Mouse (Mus musculus) T-helper 2 cell (primary cell): ENCODE measurements around the gene Cmip.

Experiments used
- in situ Hi-C: fragments of 300-600 bp; cut with MboI, MseI; formaldehyde crosslinking; loops from one replicate; pipeline ENCODE4 v1.15.1; 2025; ENCODE audit warnings: high pct_unique_total_duplicates

The Cmip gene

DNA sequence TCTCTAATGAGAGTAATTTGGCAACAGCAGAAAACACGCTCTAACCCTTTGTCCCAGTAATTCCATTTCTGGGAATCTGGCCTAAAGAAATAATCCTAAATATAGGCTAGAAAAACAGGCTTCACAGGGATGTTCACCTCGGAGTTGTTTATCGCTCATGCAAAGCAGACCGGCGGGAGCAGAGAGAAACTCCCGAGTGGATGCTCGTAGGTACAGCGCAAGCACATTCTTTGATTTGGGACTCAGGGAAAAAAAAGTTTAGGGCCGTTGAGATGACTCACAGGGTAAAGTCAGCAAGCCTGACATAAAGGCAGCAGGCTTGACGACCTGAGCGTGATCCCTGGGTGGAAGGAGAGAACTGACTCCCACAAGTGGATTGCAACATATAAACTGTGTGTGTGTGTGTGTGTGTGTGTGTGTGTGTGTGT is 116.2 kb downstream of the Cmip start:
- in situ Hi-C loops = no loop called here

DNA sequence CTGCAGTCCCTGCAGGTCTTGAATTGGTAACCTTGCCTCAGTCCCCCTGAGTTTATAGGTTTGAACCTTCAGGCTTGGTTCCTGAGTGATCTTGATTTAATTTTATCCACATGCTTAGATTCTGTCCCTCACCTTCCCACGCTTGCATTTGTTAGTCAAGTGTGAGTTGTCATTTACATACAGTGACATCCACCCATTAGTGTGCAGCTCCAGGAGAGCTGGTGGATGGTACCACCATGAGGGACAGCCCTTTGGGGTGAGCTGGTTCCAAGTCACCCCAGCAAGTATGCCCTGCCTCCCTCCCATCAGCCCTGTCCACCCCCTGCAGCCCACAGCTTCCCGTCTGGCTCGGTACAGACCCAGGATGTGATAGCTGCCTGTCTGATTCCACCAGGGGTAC is 117.2 kb downstream of the Cmip start:
- in situ Hi-C loops = no loop called here

DNA sequence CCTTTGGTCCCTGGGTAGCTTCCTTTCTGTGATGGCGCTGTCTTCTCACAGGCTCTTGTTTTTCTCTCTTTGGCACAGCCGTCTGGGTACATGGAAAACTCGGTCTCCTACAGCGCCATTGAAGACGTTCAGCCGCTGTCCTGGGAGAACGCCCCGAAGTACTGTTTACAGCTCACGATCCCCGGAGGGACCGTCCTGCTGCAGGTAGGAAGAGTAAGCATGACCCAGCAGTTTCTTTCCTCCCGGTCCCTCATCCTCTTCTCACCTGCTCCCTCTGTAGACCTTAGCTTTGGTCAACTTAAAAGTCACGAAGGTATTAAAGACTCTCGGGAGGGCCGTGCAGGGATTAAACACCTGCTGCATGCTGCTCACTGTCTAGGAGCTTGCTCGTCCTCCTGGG is 120.1 kb downstream of the Cmip start:
- in situ Hi-C loops = loop anchor here (25.0 kb wide), 1 partner anchor 1435 kb away; no protein-coding TSS in a partner anchor

DNA sequence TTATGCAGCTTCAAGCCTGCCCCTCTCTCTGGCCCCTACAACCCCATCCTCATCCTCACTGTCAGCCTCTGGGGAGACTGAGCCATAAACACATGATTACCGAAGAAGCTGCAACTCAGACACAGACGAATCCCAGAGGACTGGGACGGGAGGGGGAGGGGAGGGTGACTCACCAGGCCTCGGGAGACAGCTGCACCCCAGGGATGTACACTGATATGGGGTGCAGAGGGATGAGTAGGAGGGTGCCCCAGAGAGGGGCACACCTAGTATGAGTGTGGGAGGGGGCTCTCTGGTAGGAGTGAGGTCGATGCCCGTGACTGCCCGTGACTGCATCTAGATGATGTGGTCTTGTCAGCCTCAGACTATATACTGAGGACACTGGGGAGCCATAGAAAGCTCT is 121.8 kb downstream of the Cmip start:
- in situ Hi-C loops = loop anchor here (25.0 kb wide), 1 partner anchor 1434 kb away; no protein-coding TSS in a partner anchor

DNA sequence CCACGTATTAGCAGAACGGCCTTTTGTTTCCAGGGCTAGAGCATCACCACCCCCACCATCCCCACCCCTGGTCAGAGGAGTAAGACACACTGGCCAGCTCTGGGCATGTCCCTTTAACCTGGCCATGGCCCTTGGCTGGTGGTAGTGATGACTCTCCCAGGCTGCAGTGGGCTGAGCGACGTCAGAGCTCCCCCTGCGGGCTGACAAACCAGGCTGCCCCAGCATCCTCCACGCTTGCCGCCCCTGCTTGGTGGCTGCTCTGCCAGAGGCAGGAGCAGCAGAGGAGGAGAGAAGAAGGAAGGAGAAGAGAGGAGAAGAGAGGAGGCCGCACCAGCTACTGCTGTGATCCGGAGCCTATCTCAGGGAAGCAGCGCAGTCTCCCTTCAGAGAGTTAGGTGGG is 122.3 kb downstream of the Cmip start:
- in situ Hi-C loops = loop anchor here (25.0 kb wide), 1 partner anchor 1433 kb away; no protein-coding TSS in a partner anchor

DNA sequence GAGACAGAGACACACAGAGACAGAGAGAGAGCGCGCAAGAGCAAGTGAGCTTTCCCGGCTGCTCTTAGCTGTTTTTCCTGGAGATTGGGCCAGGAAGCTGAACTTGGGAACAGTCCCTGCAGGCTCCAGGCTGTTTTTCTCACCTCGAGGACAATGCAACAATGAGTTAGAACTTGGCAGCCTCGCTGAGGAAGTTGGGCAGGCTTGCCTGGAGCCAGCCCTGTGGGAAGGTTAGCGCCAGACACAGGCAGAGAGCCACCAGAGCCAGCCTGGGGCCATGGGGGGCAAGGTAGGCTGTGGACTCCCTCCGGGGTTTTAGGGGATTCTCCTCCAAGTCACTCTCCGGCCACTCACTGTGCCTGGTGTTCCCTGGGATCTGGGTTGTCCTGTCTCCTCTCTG is 123.9 kb downstream of the Cmip start:
- in situ Hi-C loops = loop anchor here (25.0 kb wide), 1 partner anchor 1432 kb away; no protein-coding TSS in a partner anchor

DNA sequence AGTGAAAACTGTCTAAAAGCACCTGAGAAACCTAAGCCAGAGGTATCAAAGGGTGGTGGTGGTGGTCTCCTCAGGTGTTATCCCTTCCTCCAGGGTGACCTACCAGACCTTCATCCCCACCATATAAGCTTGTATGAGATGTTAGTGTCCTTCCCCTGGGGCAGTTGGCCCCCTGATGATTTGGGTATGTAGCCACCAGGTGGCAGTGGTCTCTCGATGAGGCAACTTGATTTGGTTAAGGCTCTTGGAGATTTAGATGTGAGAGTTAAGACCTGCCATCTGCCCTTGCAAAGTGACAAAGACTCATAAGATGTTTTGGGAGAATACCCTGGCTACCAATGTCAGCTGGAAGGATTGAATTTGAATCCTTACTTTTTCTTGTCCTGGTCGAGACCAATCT is 129.3 kb downstream of the Cmip start:
- in situ Hi-C loops = loop anchor here (25.0 kb wide), 1 partner anchor 1426 kb away; no protein-coding TSS in a partner anchor

DNA sequence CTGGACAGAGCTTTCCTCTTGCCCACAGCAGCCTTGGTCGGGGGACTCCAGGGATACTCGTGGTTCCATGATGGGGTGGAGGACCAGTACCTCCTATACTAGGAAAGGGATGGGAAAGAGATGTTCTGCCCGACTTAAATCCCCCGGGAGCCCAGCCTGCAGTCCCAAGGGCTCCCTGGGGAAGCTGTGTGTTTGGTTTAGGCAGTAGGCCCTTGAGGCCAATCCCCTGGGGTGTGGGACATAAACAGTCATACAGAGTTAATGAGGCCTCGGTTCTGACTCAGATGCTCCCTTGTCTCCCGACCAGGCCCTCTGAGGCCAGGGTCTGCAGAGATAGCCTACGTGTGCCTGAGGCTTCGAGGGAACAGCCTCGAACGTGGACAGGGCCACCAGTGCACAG is 130.8 kb downstream of the Cmip start:
- in situ Hi-C loops = loop anchor here (25.0 kb wide), 1 partner anchor 1425 kb away; no protein-coding TSS in a partner anchor

DNA sequence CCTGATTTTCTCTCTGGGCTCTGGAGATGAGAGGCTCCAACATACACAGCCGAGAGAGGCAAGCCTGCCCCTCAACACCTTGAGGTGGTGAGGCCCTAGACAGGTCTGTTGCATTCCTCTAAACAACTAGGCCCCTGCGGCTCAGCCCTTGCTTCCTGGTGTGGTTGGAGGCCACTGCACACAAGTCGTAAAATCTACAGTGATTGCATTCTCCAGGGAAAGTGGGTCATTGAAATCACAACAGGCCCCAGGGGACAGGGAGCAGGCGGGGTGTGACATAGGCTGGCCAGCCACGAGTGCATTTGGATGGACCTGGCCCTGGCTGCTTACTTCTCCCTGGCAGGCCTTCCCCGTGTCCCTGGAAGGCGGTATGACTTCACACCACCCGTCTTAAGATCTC is 131.5 kb downstream of the Cmip start:
- in situ Hi-C loops = loop anchor here (25.0 kb wide), 1 partner anchor 1424 kb away; no protein-coding TSS in a partner anchor

DNA sequence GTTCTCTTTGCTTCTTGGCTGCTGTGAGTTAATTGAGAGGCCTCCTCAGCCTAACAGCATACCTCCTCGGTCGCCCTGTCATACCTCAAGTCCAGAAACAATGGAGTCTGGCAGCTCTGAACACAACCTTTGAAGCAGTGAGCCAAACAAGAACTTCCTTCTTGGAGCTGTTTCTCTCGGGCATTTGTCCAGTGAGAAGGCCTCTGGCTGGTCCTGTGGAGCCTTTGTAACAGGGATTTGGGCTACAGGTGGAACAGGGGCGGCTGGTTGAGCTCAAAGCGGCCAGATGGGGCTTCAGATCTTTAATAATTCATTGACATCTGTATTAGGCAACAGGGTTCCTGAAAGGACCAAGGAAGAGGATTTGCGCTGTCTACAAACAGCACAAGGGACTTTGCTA is 137.0 kb downstream of the Cmip start:
- in situ Hi-C loops = loop anchor here (25.0 kb wide), 1 partner anchor 1418 kb away; no protein-coding TSS in a partner anchor

DNA sequence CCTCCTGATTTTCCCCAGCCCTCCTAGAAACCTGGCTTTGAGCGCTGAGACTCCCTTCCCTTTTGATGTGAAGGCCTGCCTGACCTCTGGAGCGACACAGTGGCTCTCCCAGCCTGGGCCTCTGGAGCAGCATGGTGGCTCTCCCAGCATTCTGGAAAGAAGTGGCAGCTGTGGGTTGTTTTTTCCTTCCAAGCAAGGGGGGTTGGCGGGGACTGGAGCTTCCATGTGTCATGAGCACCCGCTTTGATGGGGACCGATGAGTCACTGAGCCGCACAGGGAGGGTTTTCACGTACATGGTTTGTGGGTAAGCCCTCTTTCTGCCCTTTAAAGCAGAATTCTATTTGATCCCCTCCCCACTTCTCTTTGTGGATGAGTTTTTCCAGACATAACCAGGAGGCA is 138.2 kb downstream of the Cmip start:
- in situ Hi-C loops = loop anchor here (25.0 kb wide), 1 partner anchor 1417 kb away; no protein-coding TSS in a partner anchor

DNA sequence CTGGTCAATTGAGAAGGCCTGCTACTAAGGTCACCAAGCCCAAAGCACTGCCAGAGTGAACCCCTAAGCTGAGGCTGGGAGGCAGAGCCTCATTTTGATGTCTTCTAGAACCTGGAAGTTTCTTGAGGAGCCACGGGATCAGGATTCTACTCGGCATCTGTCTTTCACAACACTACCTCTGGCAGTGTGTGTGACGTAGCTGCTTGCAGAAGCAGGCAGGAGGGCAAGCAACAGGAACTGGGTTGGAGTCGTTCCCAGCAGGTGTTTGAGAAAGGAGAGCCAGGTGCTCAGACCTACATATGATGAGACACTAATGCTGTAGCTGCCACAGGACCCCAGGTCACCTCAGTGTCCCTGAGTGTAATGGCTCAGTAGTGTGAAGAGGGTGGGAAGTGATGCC is 140.0 kb downstream of the Cmip start:
- in situ Hi-C loops = loop anchor here (25.0 kb wide), 1 partner anchor 1415 kb away; no protein-coding TSS in a partner anchor

DNA sequence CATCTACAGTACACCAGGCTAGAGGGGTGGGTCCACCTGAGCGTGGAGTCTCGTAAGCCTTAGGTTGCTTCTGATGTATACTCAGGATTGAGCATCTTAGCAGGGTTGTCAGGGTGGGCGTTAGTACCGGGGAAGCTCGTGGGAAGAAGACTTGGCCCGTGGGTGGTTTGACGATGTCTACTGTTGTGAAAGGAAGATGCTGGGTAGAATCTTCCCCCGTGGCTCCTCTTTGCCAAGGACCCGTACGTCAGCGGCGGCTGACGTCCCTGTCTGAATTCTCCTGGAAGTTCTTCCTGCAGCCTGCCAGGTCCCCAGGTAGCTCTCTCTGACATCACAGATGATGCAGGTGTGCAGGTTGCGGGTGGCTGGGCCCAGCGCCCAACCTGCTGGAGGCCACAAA is 140.9 kb downstream of the Cmip start:
- in situ Hi-C loops = loop anchor here (25.0 kb wide), 1 partner anchor 1415 kb away; no protein-coding TSS in a partner anchor

DNA sequence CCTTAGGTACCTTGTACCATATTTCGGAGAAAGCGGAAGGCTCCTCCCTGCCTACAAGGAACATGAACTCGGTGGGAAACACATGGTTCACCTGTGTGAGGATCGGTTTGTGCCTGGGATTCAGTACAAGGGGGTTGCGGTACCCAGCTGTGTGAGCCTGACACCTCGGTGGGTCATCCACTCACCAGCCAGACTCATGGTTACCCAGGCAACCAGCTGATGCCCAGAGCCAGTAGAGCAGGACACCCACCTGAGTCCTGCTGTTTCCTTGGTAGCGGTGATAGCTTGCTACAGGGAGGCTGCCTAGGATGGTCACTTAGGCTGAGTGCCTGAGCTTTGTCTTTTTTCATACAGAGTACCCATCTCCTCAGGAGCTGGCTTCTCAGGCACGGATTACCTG is 142.4 kb downstream of the Cmip start:
- in situ Hi-C loops = loop anchor here (25.0 kb wide), 1 partner anchor 1413 kb away; no protein-coding TSS in a partner anchor

DNA sequence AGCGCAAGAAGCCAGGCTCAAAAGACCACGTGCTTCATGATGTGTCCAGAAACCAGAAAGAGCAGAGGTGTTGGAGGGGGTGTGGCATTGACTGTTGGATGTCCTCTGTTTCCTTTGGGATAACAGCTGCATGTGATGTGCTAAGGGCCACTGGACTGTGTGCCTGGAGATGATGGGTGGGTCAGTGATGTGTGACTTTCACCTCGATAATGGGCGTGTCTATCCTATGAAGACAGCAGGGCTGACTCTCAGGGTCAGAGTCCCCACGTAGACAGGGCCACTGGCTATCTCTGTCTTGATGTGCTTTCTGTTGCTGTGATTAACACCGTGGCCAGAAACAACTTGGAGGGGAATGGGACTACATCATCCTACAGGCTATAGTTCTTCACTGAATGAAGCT is 144.0 kb downstream of the Cmip start:
- in situ Hi-C loops = no loop called here

DNA sequence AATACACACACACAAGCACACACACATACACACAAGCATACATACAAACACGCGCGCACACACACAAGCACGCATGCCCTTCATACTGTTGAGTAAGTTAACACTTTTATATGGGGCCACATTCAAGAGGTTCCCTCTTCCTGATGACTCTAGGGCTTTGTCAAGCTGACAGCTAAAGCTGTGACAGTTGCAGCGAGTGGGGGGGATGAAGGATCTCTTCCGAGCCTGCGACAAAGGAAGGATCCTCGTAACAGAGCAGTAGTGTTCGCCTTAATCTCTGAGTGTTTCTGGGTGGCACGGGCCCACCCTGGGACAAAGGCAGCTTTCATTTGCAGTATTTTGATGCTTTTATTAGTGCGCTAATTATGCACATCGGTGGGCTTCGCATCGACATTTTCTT is 145.0 kb downstream of the Cmip start:
- in situ Hi-C loops = no loop called here

DNA sequence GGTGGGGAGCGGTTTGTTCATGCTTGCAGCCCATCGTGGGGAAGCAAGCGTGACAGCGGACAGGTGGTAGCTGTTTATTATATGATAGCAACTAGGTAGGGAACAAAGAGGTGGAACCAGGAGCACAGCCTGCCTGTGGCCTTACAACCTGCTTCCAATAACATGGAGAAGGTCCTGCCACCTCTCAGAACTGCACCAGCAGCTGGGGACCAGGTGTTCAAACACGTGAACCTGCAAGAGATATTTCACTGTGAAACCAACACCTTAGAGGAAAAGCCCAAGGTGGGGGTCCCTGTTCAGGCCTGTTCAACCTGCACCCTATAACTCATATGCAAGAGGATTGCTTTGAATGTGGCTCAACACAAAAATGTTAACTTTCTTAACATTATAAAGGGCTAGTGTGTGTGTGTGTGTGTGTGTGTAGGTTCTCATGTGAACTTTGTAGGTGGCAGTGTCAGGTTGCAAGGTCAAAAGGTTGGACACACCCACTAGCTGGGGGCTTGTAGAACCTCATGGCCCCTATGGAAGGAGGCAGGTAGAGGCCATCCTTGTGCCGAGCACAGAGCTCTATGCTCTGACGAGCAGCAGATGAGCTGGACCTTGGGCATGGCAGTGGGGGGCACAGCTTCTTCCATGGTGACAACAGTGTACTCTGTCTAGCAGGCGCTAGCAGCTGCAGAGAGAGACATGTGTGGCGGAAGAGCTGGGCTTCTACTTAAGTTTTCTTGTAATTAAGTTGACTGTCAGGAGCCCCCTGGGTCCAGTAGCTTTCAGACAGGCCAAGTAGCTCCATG is 146.2 kb downstream of the Cmip start:
- in situ Hi-C loops = no loop called here

DNA sequence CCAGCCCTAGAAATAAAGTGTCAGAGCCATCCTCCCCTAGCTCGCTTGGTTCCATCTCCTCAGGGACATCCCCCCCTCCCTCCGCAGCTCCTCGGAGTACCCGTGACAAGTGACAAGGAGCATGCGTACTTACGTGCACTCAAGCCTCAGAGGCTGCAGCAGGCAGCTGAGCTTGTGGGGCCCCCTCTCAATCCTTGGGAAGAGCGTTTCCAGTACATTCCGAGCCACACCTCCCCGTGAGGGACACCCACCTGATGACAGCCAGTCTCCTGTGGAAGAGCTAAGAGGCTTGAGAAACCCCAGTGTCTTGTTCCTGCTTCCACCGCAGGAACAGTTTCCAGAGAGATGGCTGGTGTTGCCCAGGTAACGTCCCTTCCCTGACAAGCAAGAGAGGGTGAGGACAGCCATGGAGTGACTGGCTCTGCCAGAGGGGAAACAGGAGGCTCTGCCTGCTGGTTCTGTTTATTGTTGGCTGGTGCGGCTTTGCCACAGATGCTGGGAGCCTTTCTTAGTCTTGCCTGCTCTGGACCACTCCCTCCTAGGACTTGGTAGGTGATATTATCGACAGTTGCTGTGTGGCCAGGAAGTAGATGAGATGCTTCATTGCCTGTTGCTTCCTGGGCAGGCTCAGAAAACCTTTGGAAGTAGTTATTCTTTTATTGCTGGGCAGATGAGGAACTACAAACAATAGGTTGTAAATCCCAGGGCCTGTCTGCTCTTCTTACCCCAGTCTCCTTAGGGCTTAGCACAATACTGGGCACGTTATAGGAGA is 147.0 kb downstream of the Cmip start:
- in situ Hi-C loops = no loop called here

DNA sequence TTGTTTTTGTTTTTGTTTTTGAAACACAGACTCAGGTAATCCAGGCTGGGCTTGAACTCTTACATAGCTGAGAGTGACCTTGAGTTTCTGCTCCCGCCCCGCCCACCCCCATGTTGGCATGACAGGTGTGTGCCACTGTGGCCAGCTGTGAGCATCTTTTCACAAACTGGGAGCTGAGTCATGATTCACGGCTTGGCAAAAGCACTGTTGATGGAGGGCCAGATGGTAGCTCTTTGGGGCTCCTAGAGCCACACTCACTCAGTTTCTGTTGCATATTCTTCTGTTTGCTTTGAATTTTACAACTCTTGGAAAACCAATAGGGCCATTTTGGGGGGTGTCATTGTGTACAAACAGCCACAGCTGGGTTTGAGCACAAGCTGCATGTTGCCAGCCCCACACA is 149.2 kb downstream of the Cmip start:
- in situ Hi-C loops = no loop called here

DNA sequence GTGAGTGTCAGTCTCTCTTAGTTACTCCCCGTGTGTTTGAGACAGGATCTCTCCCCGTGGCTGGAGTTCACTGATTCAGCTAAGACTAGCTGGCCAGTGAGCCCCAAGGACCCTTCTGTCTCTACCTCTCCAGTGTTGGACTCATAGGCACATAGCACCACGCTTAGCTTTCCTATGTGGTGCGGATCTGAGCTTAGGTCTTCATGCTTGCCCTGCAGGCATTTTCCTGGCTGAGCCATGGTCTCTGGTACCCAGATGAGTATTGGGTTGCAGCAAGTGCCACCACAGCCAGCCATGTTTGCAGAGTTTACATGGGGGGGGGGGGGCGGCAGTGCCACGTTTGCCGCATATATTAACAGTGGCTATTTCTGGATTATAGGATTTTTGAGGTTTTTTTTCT is 151.8 kb downstream of the Cmip start:
- in situ Hi-C loops = no loop called here

DNA sequence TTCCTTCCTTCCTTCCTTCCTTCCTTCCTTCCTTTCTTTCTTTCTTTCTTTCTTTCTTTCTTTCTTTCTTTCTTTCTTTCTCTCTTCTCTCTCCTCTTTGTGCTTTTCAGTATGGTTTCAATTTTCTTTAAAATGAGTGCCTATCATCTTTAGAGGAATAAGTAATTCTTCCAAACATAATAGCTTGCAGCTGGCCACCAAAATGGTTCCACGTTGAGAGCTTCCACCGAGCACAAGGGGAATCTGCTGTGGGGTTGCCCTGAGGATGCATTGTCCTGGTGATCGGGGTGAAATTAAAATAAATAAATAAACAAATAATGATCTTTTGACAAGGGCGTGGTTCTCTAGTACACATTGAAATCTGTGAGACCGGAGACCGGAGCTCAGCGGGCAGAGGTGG is 152.2 kb downstream of the Cmip start:
- in situ Hi-C loops = no loop called here

DNA sequence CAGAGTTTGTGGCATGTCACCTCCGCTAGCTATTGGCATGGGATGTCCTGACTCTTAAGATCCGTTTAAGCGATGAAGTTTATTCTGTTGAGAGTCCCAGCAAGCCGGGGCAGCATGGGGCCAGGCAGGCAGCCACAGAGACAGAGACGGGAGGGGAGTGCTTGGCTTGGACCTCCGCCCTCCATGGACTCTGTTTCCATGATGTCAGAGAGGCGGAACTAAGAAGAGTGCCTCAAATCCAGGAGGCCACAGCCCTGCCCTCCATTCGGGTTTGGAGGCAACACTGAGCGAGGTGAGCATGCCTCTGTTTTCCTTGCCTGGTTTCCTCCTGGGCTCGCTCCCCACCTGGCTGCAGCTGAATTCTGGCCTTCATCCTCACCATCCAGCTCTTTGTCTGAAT is 153.5 kb downstream of the Cmip start:
- in situ Hi-C loops = no loop called here
